Mouse (Mus musculus) cerebellum, postnatal 36 days (tissue): ENCODE measurements around the gene Bmper.

Experiments
- DNase-seq, 2 experiments: peaks; one replicate each; pipeline ENCODE4 v3.0.0; 2021 to 2022; ENCODE audit warnings: mixed read lengths in 2 of 2

Gene Bmper

GRCm38 (mm10) chr9:23442168-23442567, 219.3 kb downstream of the Bmper start:
- DNase-seq = no peak

- no peak for DNase-seq
Observed at GRCm38 (mm10) chr9:23444975-23445374, 222.1 kb downstream of the Bmper start.

- DNase-seq = no peak
Observed at GRCm38 (mm10) chr9:23447271-23447961, 224.5 kb downstream of the Bmper start.

GRCm38 (mm10) chr9:23453309-23453708, 230.4 kb downstream of the Bmper start:
- DNase-seq = no peak

- DNase-seq = no peak
Observed at GRCm38 (mm10) chr9:23457186-23457585, 234.3 kb downstream of the Bmper start.

- no peak for DNase-seq
Observed at GRCm38 (mm10) chr9:23460721-23461120, 237.8 kb downstream of the Bmper start.

GRCm38 (mm10) chr9:23462949-23463608, 240.2 kb downstream of the Bmper start:
- DNase-seq = no peak

- DNase-seq = no peak
Observed at GRCm38 (mm10) chr9:23464981-23465630, 242.2 kb downstream of the Bmper start.

- DNase-seq = no peak
Observed at GRCm38 (mm10) chr9:23469886-23470285, 247.0 kb downstream of the Bmper start.

GRCm38 (mm10) chr9:23485851-23486250, 263.0 kb downstream of the Bmper start:
- DNase-seq = no peak

- DNase-seq = no peak
Observed at GRCm38 (mm10) chr9:23486725-23487378, 264.0 kb downstream of the Bmper start.

GRCm38 (mm10) chr9:23488265-23488664, 265.4 kb downstream of the Bmper start:
- no peak for DNase-seq

GRCm38 (mm10) chr9:23495400-23495799, 272.5 kb downstream of the Bmper start:
- DNase-seq = no peak

- no peak for DNase-seq
Observed at GRCm38 (mm10) chr9:23497626-23498025, 274.8 kb downstream of the Bmper start.

- DNase-seq = no peak
Observed at GRCm38 (mm10) chr9:23533870-23534269, 311.0 kb downstream of the Bmper start.
